Mouse (Mus musculus): ENCODE data around the gene Kalrn.

The Kalrn gene

DNA sequence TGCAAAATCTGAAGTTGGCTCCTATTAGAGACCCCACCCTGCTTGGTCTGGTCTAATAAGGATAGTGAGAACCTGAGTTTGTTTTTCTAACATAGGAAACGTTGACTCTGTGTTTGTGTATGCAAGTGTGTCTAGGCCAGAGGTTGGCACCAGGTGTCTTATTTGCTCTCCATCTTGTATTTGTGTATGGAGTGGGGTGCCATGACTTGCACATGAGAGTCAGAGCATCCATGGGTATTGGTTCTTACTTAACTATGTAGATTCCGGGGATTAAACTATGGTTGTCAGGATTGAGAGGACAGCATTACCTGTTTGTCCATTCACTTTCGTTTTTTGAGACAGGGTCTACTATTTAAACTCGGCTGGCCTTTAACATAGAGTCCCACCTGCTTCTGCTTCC lies 620.3 kb downstream of the Kalrn start:
- DNase-seq: no peak

DNA sequence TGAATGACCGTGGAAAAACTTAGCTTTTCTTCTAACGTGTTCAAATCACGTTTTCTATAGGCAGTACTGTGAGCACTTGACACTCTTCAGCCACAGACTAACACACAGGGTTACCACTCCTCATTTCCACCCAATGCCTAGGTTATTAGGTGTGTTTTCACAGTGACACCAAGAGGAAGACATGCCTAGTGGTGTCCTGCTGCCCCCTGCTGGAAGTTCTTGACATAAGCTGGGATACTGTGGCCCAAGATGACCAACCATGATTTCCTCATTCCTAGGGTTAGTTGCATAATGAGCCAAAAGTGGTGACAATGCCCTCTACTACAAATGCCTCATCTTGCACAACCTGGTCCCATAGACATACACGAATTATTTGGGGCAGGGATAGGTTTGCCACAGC lies 622.5 kb downstream of the Kalrn start:
- DNase-seq: peak; percentile 90 to 95

DNA sequence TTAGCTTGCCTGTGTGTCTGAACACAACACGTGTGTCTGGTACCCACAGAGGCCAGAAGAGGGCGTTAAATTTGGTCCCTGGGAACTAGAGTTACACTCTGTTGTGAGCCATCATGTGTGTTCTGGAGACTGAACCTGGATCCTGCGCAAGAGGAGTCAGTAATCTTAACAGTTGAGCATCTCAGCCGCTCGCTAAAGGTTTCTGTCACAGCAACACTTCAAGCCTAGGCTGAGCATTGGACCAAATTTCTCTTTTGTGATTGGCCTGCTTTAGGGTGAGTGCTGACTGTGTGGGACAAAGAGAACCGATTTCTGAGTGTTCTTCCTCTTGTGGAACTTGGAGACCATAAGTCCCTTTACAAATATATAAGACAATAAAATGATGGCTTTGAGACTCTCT lies 622.9 kb downstream of the Kalrn start:
- no peak for DNase-seq

DNA sequence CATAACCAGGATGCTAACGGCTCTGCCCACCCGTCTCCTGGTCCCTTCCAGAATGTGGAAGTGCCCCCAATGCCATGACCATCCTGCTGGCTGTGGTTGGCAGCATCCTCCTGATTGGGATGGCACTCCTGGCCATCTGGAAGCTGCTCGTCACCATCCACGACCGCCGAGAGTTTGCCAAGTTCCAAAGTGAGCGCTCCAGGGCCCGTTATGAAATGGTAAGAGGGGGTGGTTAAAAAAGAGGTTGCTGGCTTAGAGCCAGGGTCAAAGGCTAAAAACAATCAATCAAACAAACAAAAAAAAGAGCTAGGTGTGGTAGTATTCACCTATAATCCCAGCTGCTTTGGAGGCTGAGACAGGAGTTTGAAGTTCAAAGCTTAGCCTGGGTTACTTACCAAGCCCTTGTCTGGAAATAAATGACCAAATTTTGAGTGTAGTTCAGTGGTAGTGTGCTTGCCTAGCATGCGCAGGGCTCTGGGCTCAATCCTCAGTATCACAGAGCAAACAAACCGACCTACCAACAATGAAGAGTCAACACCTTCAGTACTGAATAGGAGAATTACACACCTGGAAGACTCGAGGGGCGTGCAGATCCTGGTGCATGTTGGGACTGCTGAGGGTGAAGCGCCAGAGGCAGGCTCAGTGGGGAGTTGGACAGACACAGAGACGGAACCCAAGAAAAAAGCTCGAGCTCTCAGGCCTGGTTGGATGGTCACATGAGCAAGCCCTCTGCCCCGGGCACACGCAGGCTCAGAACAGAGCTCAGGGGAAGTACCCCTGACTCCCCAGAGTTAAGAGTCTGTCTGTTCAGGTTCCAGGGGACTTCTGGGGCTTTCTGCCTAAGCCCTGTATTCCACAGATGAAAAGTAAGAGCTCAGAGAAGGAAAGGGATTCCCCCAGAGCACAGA lies 625.4 kb downstream of the Kalrn start:
- peak; percentile 47 to 63 for DNase-seq

DNA sequence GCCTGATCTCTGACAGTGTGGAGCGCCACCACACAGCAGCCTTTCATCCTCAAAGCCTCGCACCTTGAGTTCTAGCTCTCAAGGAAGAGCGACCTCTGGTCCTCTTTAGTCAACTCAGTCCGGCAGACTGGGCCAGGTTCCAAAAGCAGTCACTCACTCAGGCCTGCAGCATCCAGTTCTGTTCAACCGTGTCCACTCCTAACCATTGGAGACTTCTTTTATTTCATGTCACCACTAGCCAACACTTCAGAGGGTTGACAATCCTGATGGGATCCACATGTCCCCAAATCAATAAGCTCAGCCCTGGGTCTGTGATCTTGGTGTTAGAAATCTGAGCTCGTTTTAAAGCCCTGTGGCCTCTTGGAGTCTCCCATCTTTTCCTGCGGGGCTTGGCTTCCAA lies 627.3 kb downstream of the Kalrn start:
- peak; percentile 74 to 77 for DNase-seq

DNA sequence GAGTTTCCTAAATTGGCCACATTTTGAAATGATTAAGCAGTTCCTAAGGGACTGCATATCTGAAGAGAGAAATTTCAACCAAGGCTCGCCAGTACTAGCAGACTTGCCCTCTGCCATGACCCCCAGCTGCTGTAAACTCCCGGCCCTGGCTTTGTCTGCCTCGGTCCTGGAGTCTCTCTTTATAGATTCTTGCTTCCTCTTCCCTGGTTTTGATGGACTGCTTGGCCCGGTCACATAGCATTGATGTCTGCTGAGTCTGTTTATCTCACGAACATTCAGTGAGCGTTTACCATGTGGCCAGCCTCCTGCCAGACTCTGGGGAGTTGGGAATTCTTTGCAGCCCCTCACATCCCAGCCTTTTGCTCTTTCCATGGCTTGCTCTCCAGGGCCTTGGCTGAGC lies 628.6 kb downstream of the Kalrn start:
- DNase-seq: peak in 1 of 2 experiments; percentile 41

DNA sequence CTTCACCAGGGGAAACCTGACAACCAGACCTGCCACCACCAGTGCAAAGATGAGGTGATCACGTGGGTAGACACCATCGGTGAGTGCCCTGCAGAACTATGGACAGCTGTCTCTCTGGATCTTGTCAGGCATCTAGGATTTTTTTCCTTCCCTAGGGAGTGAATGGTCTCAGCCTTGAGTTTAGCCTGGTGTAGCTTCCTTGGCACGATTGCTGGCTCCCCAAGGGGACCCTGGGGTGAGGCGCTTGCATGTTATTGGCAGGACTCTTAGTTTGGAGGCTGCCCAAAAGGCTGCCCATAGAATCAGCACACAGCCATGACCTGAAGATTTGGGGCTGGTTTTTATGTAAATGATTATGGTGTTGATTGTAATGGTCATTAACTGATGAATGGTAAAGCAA lies 629.2 kb downstream of the Kalrn start:
- DNase-seq: no peak

DNA sequence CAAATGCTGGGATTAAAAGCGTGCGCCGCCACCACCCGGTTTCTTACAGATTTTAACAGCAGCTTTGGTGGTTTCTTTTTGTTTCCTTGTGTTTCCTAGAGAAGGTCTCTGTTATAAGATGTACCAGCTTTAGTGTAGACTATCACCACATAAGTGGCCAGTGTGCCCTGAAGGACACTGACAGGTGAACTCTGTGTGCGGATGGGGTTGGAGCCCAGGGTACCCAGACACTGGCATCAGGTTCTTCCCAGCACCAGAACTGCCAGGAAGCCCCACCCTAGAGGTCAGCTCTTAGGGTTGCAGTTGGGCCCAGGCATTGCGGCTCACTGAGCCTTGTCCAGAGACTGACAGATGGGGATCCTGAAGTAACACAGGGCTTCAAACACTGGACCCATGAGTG lies 629.9 kb downstream of the Kalrn start:
- no peak for DNase-seq

DNA sequence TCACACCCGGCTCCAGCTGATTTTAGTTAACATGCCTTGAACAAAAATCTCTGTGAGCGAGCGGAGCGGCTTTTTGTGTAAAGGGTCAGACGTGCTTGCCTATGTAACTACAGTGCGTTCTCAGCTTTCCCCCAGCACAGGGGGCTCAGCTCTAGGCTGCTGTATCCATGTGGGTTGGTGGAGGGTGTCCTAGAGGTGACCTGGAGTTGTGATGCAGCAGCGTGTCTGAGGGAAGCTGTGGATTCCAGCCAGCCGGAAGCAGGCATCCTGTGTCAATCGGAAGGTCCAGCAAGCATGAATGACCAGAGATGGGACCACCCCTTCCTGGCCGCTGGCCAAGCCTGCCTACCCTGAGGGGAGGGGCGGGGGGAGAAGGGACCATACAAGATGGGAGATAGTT lies 631.0 kb downstream of the Kalrn start:
- peak; percentile 77 to 79 for DNase-seq

DNA sequence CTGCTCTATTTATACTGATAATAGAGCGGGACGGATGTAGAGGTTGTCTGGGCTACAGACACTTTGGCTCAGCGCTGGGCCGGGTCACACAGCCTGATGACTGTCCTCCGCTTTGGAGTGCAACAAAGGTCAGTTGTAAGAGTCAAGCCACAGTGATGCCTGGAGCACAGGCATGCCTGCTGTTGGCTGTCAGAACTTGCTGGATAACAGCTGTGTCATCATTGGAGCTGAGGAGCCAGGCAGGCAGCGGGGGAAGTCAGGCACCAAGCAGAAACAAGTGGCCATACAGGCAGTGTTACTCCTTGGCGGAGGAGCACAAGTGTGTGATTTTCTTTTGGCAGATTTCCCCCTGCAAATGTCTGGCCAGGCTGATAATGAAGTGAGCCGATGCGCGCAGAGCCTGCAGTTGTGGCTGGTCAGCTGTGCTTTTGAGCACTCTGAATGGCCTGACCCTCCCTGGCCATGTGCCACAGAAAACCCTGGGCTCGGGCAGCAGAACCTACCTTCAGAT lies 632.0 kb downstream of the Kalrn start:
- DNase-seq: peak; percentile 42 to 63

DNA sequence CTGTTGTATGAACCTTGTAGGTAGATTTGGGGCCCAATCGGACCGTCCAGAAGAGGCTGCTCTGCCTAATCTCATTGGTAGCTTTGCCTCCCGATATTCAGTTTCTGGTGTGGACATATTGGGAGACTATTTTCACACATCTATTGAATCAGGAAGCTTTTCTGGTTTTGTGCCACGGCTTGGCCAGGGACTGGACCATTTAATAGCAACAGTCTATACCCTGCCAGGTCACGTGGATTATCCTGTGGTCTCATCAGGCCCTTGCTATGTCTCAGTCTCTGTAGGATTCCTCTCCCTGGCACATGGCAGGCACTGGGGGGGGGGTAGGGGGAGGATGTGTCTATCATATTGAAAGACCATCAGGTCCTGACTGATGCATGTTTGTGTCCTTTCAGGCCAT lies 633.2 kb downstream of the Kalrn start:
- DNase-seq: no peak

DNA sequence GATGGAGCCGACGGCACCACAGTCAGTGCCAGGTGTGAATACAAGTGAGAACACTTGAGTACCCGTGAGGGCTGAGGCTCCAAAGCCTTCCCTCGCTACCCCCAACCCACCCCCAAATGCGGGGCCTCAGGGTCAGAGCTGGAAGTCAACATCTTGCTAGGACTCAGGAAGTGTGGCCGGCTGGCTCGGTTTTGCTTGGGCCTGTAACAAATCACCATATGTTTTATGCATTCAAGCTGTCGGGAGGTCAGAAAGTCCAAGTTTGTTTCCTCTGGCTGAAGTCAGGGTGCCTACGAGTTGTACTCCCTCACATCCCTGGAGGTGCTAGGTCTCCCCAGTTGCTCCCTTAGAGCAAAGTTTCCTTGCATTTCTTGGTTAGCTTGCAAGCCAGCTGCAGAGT lies 633.7 kb downstream of the Kalrn start:
- DNase-seq: no peak

DNA sequence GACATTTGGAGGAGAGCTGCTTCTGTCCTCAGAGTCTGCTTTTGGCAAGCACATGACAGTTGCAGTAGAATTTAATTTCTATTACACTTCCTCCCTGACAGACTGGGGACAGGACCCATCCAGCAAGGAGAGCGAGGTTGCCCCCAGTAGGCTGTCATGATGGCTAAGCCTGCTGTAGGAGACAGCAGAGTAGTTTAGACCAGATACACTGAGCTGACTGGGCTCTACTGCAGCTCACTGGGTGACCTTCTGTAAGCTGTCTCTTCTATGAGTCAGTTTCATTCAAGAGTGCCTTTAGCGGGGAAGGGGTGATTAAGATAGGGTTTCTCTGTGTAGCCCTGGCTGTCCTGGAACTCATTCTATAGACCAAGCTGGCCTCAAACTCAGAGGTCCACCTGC lies 634.2 kb downstream of the Kalrn start:
- no peak for DNase-seq

DNA sequence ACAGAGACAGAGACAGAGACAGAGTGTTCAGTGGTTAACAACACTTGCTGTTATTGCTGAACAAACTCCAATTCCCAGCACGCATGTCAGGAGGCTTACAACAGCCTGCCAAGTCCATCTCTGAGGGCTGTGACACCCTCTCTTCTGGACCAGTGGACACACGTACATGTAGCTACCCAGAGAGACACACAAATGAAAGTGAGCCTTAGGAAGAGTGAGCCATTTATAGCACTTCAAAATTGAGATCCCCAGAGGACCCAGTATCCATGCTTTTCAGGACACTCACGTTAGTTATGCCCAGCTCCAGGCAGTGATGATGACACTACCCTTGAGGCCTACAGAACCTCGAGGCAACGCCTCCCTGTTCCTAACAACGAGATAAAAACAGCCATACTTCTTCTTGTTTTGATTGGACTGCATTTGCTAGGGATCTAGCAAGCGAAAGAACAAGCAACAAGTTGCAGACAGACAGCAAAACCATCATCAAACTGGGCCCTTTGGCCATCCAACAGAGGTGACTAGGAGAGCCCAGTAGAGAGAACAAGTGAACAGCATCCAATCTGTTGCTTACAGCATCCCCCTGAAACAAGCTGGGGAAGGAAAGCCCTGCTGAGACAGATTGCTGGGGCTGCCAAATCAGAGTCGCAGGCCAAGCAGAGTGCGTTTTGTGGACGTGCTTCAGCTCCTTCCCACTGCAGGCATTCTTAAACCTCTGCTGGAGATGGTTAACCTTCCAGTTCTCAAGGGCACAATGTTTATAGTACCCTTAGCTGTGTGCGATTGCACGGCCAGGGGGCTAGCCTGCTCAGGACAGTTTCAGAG lies 634.8 kb downstream of the Kalrn start:
- no peak for DNase-seq

DNA sequence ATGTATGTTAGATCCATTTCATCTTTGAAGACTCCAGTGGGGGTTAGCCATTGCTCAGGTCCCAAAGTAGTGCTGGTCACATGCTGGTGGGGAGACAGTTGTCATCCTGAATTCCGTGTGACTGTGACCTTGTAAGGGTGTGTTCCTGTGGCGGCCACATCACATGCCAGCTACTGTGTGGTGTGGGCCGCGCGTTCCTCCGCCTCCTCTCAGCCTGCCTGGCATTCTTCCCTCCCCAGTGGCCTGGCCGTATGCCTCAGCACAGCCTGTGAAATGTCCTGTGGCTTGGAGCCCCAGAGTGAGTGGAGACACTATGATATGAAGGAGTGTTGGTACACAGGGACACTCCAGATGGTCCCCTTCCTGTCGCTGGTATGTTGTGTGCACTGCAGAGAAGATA lies 635.8 kb downstream of the Kalrn start:
- peak; percentile 64 to 69 for DNase-seq

DNA sequence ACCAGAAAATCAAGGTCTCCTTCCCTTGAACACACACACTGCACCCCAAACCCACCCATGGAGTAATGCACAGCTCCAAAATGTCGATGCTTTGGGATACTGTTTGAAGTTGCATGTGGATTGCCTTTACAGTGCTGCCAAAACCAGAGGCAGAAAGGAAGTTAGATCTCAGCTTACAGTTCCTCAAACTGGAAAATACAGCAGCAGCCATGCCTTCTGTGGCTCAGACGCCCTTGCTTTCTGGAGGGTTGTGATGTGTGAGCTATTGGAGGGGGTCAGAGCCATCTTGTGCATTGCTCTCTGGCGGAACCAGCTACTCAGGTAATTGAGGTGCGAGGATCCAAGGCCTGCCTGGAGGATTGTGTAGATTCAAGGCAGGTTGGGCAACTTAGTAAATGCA lies 636.4 kb downstream of the Kalrn start:
- DNase-seq: no peak

DNA sequence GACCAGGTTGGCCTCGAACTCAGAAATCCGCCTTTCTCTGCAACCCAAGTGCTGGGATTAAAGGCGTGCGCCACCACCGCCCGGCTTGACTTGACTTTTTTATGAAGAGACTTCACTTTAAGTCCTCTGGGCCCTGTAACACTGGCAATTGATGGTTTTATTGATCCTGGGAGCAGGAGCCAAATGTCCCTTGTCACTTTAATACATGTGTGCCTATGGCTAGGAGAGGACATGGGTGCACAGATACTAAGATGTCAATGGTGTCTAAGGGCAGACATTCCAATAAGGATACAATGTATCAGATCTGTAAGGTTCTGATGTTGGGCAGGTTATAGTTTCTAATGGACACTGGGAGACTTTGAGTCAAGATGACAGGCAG lies 637.9 kb downstream of the Kalrn start:
- DNase-seq: no peak

DNA sequence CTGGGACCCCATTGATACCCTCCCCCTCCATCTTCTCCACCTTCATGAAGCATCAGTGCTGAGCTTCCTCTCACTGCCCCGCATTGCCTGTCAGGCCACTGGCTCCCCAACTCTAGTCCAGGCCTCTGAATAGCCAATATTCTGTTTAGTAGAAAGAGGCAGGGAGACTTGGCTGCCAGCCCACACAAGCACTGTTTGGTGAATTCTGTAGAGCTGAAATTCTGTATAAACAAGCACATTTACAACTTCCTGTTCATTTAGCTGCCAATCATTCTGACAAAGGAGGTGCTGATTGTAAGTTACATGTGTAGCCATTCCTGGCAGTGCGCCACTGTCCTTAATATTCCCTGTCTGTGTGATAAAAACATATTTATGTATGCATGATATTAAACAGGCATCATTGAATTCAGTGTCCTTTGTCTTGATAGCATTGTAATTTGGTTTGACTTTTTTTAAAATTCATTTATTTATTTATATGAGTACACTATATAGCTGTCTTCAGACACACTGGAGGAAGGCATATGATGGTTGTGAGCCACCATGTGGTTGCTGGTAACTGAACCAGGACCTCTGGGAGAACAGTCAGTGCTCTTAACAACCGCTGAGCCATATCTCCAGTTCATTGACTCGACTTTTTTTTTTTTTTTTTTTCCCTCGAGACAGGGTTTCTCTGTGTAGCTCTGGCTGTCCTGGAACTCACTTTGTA lies 638.5 kb downstream of the Kalrn start:
- DNase-seq: peak in 1 of 2 experiments; percentile 64

DNA sequence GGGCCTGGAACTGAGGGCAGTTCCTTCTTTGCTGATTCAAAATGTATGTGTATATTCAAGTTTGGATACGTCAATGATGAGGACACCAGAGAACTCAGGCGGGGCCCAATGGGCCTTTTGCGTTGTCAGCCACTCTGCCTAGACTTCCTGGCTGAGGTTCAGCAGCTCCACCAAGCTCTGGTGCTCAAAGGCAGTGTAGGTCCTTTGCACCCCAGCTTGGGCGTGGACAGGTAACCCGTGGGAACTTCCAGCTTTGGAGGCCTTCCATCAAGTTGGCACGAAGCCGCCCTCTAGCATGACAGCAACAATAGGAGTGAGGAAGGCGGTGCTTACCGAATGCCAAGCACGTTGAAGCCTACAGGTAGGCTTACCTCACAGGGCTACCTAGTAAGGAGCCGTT lies 639.9 kb downstream of the Kalrn start:
- DNase-seq: no peak

DNA sequence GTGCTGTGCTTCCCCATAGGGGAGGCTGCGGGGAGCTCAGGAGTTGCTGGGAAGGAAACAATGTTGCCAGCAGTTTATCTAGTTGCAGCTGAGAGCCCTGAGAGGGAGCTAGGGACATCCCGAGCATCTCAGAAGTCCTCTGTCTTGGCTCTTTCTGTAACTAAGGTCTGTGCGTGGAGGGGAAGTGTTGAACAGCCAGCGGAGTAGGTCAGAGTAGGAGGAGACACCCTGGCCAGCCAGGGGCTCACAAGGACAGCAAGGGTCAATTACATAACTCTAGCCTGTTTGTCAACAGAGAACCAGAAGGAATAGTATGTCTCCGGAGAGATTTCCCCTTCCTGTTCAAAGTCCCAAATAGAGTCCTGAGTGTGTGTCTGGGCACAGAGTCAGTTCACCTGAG lies 641.2 kb downstream of the Kalrn start:
- DNase-seq: peak; percentile 83 to 93

DNA sequence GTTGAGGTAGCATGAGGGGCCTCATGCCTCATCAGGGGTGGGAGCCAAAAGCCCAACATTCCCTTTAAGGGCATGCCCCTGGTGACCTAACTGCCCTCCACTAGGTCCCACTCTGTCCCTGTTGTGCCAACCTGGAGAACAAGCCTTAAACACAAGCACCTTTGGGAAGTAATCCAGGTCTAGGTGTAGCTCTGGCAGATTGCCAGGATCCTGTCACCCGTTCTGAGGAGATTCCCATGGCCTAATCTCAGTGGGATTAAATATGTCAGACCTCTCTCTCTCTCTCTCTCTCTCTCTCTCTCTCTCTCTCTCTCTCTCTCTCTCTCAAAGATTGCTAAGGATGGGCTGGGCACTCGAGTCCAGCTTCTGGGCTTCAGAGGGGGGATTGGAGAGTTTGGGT lies 641.6 kb downstream of the Kalrn start:
- DNase-seq: peak in 1 of 2 experiments; percentile 42

DNA sequence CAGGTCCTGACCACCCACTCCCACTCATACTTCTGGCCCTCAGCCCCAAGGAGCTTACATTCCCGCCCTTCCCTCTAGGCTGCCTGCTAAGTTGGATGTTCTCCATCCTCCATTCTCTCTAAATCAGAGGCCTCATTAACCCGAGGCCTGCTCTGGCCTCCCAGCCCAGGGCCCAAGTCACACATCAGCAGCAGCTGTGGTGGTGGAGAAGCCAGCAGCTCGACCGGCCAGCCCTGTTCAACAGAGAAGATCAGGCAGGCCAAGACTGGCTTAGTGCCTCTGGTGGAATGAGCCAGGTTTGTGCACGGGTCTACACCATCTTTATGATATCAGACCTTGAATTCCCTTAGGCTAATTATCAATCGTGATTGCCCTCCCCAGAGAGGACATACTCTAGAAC lies 642.5 kb downstream of the Kalrn start:
- DNase-seq: no peak

DNA sequence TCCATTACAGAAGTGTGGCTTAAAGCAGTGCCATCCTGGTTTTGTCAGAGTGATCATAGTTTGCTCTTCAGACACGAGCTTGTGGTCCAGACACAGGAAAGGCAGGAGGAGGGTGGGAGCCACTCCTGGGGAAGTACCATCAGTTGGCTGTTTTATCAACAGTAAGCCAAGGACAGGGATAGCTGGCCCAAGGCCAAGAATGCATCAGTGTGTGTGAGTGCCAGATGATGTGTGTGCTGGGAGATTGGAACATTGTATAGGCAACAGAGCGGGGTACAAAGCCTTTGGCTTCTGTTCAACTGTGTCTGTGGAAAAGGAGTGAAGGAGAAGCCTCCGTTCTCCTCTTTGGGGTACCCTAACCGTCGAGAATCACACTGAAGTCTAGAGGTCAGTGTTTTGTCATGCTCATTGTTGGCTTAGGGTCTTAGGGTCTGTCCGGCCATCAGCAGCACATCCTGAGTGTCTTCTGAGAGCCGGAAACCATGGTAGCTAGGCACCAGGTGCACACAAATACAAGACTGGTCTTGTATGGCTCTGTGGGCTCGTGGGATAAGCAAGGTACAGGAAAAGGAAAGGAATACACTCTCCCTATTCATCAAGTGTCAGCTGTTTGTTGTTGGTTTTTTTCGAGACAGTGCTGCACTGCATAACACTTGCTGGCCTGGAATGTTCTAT lies 644.4 kb downstream of the Kalrn start:
- DNase-seq: no peak
